Mouse (Mus musculus) embryonic facial prominence, embryonic 11.5 days (tissue): ENCODE measurements around the gene Elmsan1. TPM values are rescaled to one million over a fixed set of nuclear protein-coding genes. Genes with fewer than 3 reads are reported as not detected.

Source experiments
- ATAC-seq: fragments of 200-750 bp; cut with Nextera tagmentation; replicated peaks from 2 replicates; pipeline ENCODE4 v1.8.0; 2017; ENCODE audit warnings: low read depth; ENCODE audit not compliant: insufficient number of reproducible peaks, low FRiP score, low TSS enrichment
- DNase-seq: peaks from one replicate; pipeline ENCODE4 v3.0.0-alpha.2; 2015; ENCODE audit warnings: low spot score
- H3K27ac ChIP-seq: fragments of 300-500 bp; sonication (generic); replicated peaks from 2 replicates; pipeline ENCODE4 v1.5.1; 2014; ENCODE audit warnings: mild to moderate bottlenecking, low read depth, low read length, control low read depth
- H3K27me3 ChIP-seq: fragments of 300-500 bp; sonication (generic); 2 replicates; pipeline ENCODE4 v1.6.1; 2014; ENCODE audit warnings: mild to moderate bottlenecking, low read length, moderate library complexity, mixed read lengths; ENCODE audit not compliant: control insufficient read depth, insufficient read depth
- H3K36me3 ChIP-seq: fragments of 300-500 bp; sonication (generic); replicated peaks from 2 replicates; pipeline ENCODE4 v1.6.1; 2014; ENCODE audit warnings: low read depth, mild to moderate bottlenecking, low read length, moderate library complexity, mixed read lengths; ENCODE audit not compliant: control insufficient read depth, insufficient read depth
- H3K4me1 ChIP-seq: fragments of 300-500 bp; sonication (generic); 2 replicates; pipeline ENCODE4 v1.6.1; 2014; ENCODE audit warnings: low read length, mixed read lengths; ENCODE audit not compliant: control insufficient read depth, insufficient read depth
- H3K4me2 ChIP-seq: fragments of 300-500 bp; sonication (generic); 2 replicates; pipeline ENCODE4 v1.6.1; 2014; ENCODE audit warnings: low read depth, mild to moderate bottlenecking, control low read depth, low read length, moderate library complexity
- H3K4me3 ChIP-seq: fragments of 300-500 bp; sonication (generic); 2 replicates; pipeline ENCODE4 v1.5.1; 2014; ENCODE audit warnings: low read depth, low read length, control low read depth
- H3K9ac ChIP-seq: fragments of 300-500 bp; sonication (generic); replicated peaks from 2 replicates; pipeline ENCODE4 v1.6.1; 2014; ENCODE audit warnings: mild to moderate bottlenecking, control low read depth, low read length
- H3K9me3 ChIP-seq: fragments of 300-500 bp; sonication (generic); replicated peaks from 2 replicates; pipeline ENCODE4 v1.6.1; 2016; ENCODE audit warnings: mild to moderate bottlenecking, low read length, inconsistent platforms, mixed read lengths; ENCODE audit not compliant: control insufficient read depth
- whole genome bisulfite sequencing: fragments of 180-500 bp; shearing (Covaris S2); extraction: QIAGEN DNeasy Blood & Tissue Kit; methylation state at CpG from one replicate; pipeline ENCODE4 v1.1.7; 2014; 5-methylcytosine and 5-hydroxymethylcytosine counted together
- polyA plus RNA-seq: library from polyadenylated mRNA; unstranded; fragments of >200 nt; fragmentation: Nextera tagmentation; extraction: Ambion mirVana; gene quantifications from 2 replicates; pipeline ENCODE4 v1.2.1, GENCODE M21; 2014

The Elmsan1 gene
- polyA plus RNA-seq, 1 experiment from 2014 or later: 3.6 TPM

DNA sequence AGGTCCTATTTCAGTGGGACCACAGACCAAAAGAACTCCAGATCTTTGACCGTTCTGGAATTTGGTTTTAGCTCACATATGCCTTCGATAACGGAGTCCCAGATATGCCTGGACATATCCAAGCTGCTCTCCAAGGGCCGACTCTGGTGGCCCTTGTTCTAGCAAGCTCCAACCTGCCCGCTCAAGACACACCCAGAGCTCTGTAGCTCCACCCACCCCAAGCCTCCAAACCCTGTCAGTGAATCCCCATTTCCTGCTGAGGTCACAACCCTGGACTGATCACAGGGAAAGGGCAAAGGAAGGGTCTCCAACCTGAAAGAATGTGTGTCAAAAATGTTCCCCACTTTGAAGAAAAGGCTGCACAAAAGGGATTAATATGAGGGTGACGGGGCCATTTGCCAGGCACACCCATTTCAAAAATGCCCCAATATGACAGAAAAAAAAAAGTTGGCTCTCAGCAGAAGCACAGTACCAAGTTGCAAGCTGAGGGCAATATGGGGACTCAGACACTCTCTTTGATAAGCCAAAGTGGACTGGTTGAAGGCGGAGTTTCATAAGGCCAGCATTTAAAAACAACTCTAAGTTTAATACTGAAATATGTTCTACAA is 15.4 kb downstream of the Elmsan1 start:
- H3K36me3 ChIP-seq: no peaks in the 10 kb centered on the region
- H3K27ac ChIP-seq: no peak overlapping the region; the same call in 1 of the 2 replicates
- no peak; the same call in 1 of the 2 replicates for ATAC-seq
- H3K4me3 ChIP-seq: no peak overlapping the region
- 66% methylated on average over 7 of the region's 7 CpGs for WGBS
- H3K27me3 ChIP-seq: no peaks in the 10 kb centered on the region
- H3K9me3 ChIP-seq: no peaks in the 10 kb centered on the region
- H3K4me2 ChIP-seq: no peak overlapping the region
- H3K4me1 ChIP-seq: no peaks in the 10 kb centered on the region; the same call in 1 of the 2 replicates
- no peak for DNase-seq
- H3K9ac ChIP-seq: no peak overlapping the region

DNA sequence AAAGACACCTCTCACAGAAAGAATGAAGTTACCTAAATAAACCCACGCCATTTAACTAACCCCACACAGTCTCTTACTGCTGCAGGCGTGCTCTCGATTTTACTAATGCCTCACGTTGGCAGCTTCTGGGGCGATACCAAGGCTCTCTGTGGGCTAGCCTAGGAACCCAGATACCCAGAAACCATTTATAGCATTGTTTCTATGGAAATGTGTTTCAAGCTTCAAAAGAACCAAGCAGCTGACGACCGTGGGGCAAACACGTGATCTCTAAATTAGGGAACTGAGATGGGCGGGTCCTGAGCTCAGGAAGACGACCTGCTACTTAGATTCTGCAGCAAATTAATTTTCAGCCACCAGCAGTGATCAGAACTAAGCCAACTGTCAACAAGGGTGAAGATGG is 16.1 kb downstream of the Elmsan1 start:
- no peak overlapping the region for H3K27ac ChIP-seq
- 80% methylated on average over 10 of the region's 10 CpGs for WGBS

DNA sequence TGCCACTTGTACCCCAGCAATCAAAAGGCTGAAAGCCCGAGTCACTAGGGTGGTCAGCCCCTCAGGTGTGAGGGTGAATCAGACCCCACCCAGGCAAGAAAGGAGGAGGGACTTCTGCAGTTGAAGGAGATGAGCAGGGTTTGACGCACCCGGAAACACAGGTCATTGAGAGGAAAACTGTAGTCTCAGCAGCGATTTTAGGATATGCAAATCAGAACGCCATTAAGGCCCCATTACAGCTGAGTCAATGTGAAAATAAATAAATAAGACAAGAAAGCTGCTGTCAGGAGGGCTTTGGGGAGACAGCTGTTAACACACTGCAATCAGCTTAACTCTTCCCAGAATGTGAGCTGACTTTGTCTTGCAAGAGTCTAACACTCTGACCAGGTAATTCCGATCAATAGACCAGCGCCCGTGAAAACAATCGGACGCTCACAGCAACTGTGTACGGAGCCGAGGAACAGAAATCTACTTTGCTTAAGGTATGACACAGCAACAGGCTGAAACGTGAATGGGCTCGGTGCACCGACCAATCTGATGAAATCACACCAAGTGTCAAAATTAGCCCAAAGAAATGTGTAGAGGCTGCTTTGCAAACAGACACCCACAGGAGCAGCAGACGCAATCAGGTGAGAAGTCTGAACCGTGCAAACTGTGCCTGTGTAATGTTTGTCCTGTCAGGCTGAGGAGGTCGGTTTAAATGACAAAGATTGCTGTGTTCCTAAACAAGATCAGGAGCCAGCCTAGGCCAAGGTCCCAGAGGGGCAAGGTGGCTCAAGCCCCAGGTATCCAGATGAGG is 16.8 kb downstream of the Elmsan1 start:
- 80% methylated on average over 18 of the region's 18 CpGs for WGBS

More for the DNA sequence above, 16.1 kb downstream of the Elmsan1 start:
- Histone ChIP-seq H3K36me3 (no peaks in the 10 kb centered on the region), H3K4me1 (no peaks in the 10 kb centered on the region; the same call in 1 of the 2 replicates), H3K9me3 (no peaks in the 10 kb centered on the region), H3K9ac (no peak overlapping the region), H3K27me3 (no peaks in the 10 kb centered on the region), H3K4me2 (no peak overlapping the region), H3K4me3 (no peak overlapping the region)
- ATAC-seq (no peak), DNase-seq (no peak)

DNA sequence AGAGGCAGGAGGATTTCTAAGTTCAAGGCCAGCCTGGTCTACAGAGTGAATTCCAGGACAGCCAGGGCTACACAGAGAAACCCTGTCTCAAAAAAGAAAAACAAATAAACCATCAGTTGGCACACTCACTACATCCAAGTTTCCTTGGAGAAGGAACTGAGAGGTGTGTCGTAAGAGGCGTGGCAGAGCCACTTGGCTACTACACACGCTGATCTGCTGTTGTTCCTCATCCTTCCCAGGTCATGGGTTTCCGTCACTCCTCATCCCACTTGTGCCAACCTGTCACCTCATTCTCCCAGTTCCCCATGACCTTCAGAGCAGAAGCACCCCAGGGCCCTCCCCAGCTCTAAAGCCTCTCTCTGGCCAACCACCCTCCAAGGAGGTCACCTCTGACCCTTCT is 17.5 kb downstream of the Elmsan1 start:
- H3K27ac ChIP-seq: no peak overlapping the region
- H3K9me3 ChIP-seq: no peaks in the 10 kb centered on the region
- H3K9ac ChIP-seq: no peak overlapping the region
- H3K4me2 ChIP-seq: no peak overlapping the region
- H3K27me3 ChIP-seq: no peaks in the 10 kb centered on the region
- DNase-seq (no peak), ATAC-seq (no peak)
- WGBS: 88% methylated on average over 4 of the region's 4 CpGs
- no peak overlapping the region for H3K4me3 ChIP-seq
- no peaks in the 10 kb centered on the region; the same call in 1 of the 2 replicates for H3K4me1 ChIP-seq
- H3K36me3 ChIP-seq: no peaks in the 10 kb centered on the region

More for the DNA sequence above, 16.8 kb downstream of the Elmsan1 start:
- no peaks in the 10 kb centered on the region for H3K36me3 ChIP-seq
- H3K4me1 ChIP-seq: no peaks in the 10 kb centered on the region; the same call in 1 of the 2 replicates
- no peak overlapping the region for H3K27ac ChIP-seq
- DNase-seq (no peak), ATAC-seq (no peak)
- no peak overlapping the region for H3K4me3 ChIP-seq
- H3K9me3 ChIP-seq: no peaks in the 10 kb centered on the region
- H3K9ac ChIP-seq: no peak overlapping the region
- H3K27me3 ChIP-seq: no peaks in the 10 kb centered on the region
- H3K4me2 ChIP-seq: no peak overlapping the region

DNA sequence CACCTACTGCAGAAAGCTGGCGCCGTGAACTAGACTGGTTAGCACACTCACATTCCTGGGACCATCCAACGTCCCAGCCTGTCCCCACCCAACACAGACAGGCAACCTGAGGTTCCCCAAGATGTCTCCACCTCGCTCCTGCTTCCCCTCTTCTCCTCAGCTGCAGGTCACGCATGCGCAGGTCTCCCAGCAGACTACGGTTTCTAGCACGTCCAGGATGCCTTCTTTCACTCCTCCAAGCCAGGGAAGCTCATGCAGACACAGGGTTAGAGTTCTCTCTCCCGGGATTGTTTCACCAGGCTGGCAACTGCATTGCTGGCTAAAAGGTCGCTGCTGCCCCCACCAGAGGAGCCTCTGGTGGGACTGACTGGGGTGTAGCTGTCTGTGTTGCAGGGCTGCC is 19.8 kb downstream of the Elmsan1 start:
- Histone ChIP-seq H3K4me2 (no peak overlapping the region), H3K27me3 (no peaks in the 10 kb centered on the region), H3K9me3 (no peaks in the 10 kb centered on the region), H3K27ac (no peak overlapping the region), H3K9ac (no peak overlapping the region), H3K4me3 (no peak overlapping the region), H3K36me3 (no peaks in the 10 kb centered on the region), H3K4me1 (peaks cover 3% of the 10 kb centered on the region)
- DNase-seq: no peak
- ATAC-seq: no peak
- WGBS: 68% methylated on average over 10 of the region's 10 CpGs

DNA sequence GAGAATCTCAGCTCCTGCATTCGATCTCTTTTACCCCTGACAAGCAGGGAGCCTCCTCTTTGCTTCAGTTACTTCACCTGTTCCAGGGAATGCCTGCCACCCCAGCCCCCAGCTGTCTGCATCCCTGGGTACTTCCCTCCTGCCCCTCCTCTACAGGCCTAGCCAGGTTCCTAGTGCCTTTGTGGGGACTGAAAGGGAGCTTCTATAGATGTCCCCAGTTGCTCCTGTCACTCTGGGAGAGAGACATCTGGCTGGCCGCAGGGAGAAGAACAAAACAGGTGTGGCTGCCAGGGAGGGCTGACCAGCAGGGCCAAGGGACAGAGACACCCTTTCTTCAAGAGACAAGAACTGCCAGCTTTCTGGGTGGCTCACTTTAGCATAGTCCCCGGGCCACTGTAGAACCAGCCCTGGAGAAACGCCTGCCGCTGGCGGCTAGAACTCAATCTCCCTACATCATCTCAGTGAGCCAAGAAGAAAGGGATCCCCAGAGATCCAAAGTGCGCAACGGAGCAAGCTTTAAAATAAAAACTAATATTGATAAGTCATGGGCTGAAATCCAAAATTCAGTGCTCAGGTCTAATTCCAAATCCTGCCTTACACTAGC is 20.5 kb downstream of the Elmsan1 start:
- Histone ChIP-seq H3K36me3 (no peaks in the 10 kb centered on the region), H3K27me3 (no peaks in the 10 kb centered on the region), H3K4me2 (no peak overlapping the region), H3K9me3 (no peaks in the 10 kb centered on the region), H3K9ac (no peak overlapping the region), H3K27ac (no peak overlapping the region), H3K4me1 (peaks cover 3% of the 10 kb centered on the region), H3K4me3 (no peak overlapping the region)
- DNase-seq (no peak), ATAC-seq (no peak)
- 62% methylated on average over 8 of the region's 8 CpGs for WGBS

DNA sequence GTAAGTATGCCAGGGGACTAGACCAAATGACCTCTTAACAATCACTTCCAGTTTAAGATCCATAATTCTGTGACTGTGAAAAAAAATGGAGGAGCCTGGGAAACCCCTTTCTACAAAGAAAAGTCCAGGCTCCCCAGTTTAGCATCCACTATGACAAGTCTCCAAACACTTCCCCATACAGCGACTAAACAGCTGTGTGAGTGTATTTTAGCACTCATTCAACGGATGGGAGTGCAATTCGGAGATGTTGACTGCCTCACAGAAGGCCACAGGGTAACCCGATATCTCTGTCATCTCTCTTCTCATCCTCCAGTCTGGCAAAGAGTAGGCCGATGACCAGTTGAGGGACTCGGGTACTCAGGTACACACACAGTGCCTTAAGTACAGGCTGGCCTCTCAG is 23.5 kb downstream of the Elmsan1 start:
- no peak overlapping the region for H3K4me3 ChIP-seq
- WGBS: 39% methylated on average over 6 of the region's 6 CpGs
- H3K27ac ChIP-seq: no peak overlapping the region
- no peaks in the 10 kb centered on the region for H3K27me3 ChIP-seq
- H3K4me1 ChIP-seq: peaks cover 6% of the 10 kb centered on the region
- H3K36me3 ChIP-seq: no peaks in the 10 kb centered on the region
- H3K9ac ChIP-seq: no peak overlapping the region
- no peak for ATAC-seq
- no peaks in the 10 kb centered on the region for H3K9me3 ChIP-seq
- no peak for DNase-seq
- H3K4me2 ChIP-seq: no peak overlapping the region
